Mouse (Mus musculus) ES-E14 (cell line): ENCODE data around the gene Nrf1.

Experiments used
- CHD2 ChIP-seq: IDR thresholded peaks from 2 replicates; pipeline ENCODE4 v1.6.1; 2014; ENCODE audit warnings: mild to moderate bottlenecking, low read depth, low read length, inconsistent platforms
- HCFC1 ChIP-seq: IDR thresholded peaks from 2 replicates; pipeline ENCODE4 v1.6.1; 2012; ENCODE audit warnings: low read length, inconsistent platforms, borderline replicate concordance; ENCODE audit not compliant: insufficient read depth
- ZC3H11A ChIP-seq: IDR thresholded peaks from 2 replicates; pipeline ENCODE4 v1.6.1; 2012; ENCODE audit warnings: low read depth, mild to moderate bottlenecking, inconsistent platforms, low read length, borderline replicate concordance
- ZNF384 ChIP-seq: IDR thresholded peaks from 2 replicates; pipeline ENCODE4 v1.6.1; 2012; ENCODE audit warnings: low read depth, low read length, inconsistent platforms

DNA sequence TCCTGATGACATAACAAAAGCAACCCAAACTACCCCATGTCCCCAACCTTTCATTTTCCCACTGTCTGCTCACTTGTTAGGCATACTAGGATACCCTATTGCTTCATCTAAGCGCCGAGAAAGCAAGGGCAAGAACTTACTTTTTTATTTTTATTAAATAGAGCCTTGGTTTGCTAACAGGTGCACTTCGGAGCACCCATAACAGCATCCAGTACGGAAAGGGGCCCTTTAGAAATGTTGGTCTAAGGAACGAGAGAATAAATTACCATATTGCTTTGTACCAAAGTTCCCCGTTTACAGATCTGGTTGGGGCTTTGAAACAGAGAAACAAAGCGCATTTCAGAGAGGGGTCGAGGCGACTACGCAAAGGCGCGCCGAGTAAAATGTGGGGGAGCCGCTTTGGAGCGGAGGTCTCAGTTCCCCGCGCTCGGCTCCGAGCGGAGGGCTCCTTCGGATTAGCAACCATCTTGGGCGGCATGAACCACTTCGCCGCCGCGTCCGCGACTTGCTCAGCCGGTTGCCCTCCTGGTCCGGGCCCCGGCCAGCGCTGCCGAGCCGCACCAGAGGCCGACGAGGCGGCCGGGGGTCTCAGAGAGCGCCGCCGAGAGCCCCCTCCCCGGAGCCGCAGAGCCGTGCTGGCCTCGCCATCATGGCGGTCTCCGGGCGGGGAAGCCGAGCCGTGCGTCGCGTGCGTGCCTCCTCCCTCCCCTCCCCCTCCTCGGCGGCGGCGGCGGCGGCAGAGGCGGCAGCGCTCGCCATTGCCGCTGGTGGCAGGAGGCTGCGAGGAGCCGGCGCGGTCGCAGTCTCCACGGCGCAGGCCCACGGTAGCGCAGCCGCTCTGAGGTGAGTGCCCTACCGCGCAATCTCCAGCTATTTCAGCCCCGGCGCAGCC, at the start of gene Nrf1:
- TF ChIP-seq ZNF384 (no peak), ZC3H11A (no peak), HCFC1 (no peak), CHD2 (no peak)
